Mouse (Mus musculus): ENCODE measurements around the gene Gm340. TPM values are rescaled to one million over a fixed set of nuclear protein-coding genes. Genes with fewer than 3 reads are reported as not detected.

The Gm340 gene
- polyA plus RNA-seq, 1 experiment = 2.1 TPM

DNA sequence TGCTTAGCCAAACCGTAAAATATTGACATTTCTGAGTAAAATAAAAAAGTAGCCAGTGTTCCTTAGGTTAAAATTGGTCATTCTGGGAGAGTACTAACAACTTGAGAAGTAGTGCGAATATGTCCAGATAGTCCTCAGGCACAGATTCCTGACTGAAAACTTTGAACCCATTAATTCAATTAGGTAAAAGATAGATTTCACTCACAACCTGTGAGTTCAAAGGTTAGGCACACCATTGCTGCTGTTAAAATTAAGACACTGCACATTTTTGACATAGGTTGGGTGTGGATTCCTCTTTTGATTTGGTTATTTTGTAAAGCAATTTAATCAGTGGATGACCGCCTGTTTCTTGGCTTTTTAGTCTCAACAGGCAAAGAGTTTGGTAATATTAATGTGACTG, 21.3 kb upstream of the Gm340 start:
- Histone ChIP-seq H3K79me2 (ENCODE audit: control insufficient read depth, insufficient read depth) (peaks cover 15% of the 10 kb centered on the region), H3K4me3 (ENCODE audit: insufficient read depth, poor library complexity, severe bottlenecking) (no peak overlapping the region), H3K27me3 (ENCODE audit: control insufficient read depth, insufficient read depth, insufficient read length) (no peaks in the 10 kb centered on the region), H3ac (ENCODE audit: control insufficient read depth, insufficient read length, low read depth) (no peak overlapping the region), H3K36me3 (ENCODE audit: control insufficient read depth, insufficient read depth) (peaks cover 60% of the 10 kb centered on the region), H3K79me3 (ENCODE audit: low read depth) (peaks cover 7% of the 10 kb centered on the region)
- TF ChIP-seq USF1 (IDR thresholded peaks at IDR 0.05; ENCODE audit: low read depth) (no peak), CTCF (IDR thresholded peaks at IDR 0.05; ENCODE audit: control insufficient read depth, insufficient read depth, insufficient read length) (no peak), FOSL1 (IDR thresholded peaks at IDR 0.05; ENCODE audit: insufficient read depth, low read length, poor library complexity, severe bottlenecking) (no peak), CEBPB (IDR thresholded peaks at IDR 0.05; ENCODE audit: low read depth) (no peak), MAX (IDR thresholded peaks at IDR 0.05) (no peak), MYOD1 (IDR thresholded peaks at IDR 0.05; ENCODE audit: control insufficient read depth, insufficient read length, low read depth) (no peak), MYOG (IDR thresholded peaks at IDR 0.05; ENCODE audit: control insufficient read depth, extremely low read depth, insufficient read length) (no peak)

- peaks cover under 1% of the 10 kb centered on the region for H3K79me2 ChIP-seq (ENCODE audit: control insufficient read depth, insufficient read depth)
- H3K4me3 ChIP-seq (ENCODE audit: insufficient read depth, poor library complexity, severe bottlenecking) = no peak overlapping the region
- H3ac ChIP-seq (ENCODE audit: control insufficient read depth, insufficient read length, low read depth) = no peak overlapping the region
- H3K79me3 ChIP-seq (ENCODE audit: low read depth) = no peaks in the 10 kb centered on the region
- H3K36me3 ChIP-seq (ENCODE audit: control insufficient read depth, insufficient read depth) = peaks cover 9% of the 10 kb centered on the region
- no peak for TF ChIP-seq FOSL1 (IDR thresholded peaks at IDR 0.05; ENCODE audit: insufficient read depth, low read length, poor library complexity, severe bottlenecking)
- no peak for TF ChIP-seq CEBPB (IDR thresholded peaks at IDR 0.05; ENCODE audit: low read depth)
- TF ChIP-seq USF1 (IDR thresholded peaks at IDR 0.05; ENCODE audit: low read depth) = no peak
- TF ChIP-seq MAX (IDR thresholded peaks at IDR 0.05) = no peak
- no peak for TF ChIP-seq MYOD1 (IDR thresholded peaks at IDR 0.05; ENCODE audit: control insufficient read depth, insufficient read length, low read depth)
- no peak for TF ChIP-seq MYOG (IDR thresholded peaks at IDR 0.05; ENCODE audit: control insufficient read depth, extremely low read depth, insufficient read length)
- no peak for TF ChIP-seq CTCF (IDR thresholded peaks at IDR 0.05; ENCODE audit: control insufficient read depth, insufficient read depth, insufficient read length)
- H3K27me3 ChIP-seq (ENCODE audit: control insufficient read depth, insufficient read depth, insufficient read length) = no peaks in the 10 kb centered on the region
Measured at GRCm38 (mm10) chr19:41568791-41569190, 13.4 kb upstream of the Gm340 start.

GRCm38 (mm10) chr19:41573700-41574099, 8.5 kb upstream of the Gm340 start:
- Histone ChIP-seq H3K79me3 (ENCODE audit: low read depth) (no peaks in the 10 kb centered on the region), H3K79me2 (ENCODE audit: control insufficient read depth, insufficient read depth) (no peaks in the 10 kb centered on the region), H3K36me3 (ENCODE audit: control insufficient read depth, insufficient read depth) (no peaks in the 10 kb centered on the region), H3K4me3 (ENCODE audit: insufficient read depth, poor library complexity, severe bottlenecking) (no peak overlapping the region), H3ac (ENCODE audit: control insufficient read depth, insufficient read length, low read depth) (no peak overlapping the region), H3K27me3 (ENCODE audit: control insufficient read depth, insufficient read depth, insufficient read length) (no peaks in the 10 kb centered on the region)
- no peak for TF ChIP-seq CTCF (IDR thresholded peaks at IDR 0.05; ENCODE audit: control insufficient read depth, insufficient read depth, insufficient read length)

DNA sequence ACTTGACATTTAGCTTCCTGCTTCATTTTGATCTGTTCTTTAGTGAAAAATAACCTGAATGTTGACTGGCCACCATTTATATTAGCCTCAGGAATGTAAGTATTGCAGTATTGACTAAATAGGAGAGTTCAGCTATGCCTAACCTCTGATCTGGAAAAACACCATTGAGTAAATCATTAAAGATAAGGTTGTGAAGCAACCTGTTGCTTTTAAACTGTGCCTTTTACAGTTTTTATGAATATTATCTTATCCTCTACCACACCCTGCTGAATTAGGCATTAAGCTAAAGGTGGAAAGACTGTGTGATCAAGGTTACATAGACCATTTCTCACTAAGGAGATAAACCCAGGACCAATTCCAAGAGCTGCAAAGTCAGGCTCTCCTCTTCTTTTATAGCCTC, 4.6 kb upstream of the Gm340 start:
- no peaks in the 10 kb centered on the region for H3K79me3 ChIP-seq (ENCODE audit: low read depth)
- TF ChIP-seq MYOG (IDR thresholded peaks at IDR 0.05; ENCODE audit: control insufficient read depth, extremely low read depth, insufficient read length) (no peak), USF1 (IDR thresholded peaks at IDR 0.05; ENCODE audit: low read depth) (no peak), MYOD1 (IDR thresholded peaks at IDR 0.05; ENCODE audit: control insufficient read depth, insufficient read length, low read depth) (no peak), CEBPB (IDR thresholded peaks at IDR 0.05; ENCODE audit: low read depth) (no peak), CTCF (IDR thresholded peaks at IDR 0.05; ENCODE audit: control insufficient read depth, insufficient read depth, insufficient read length) (no peak), FOSL1 (IDR thresholded peaks at IDR 0.05; ENCODE audit: insufficient read depth, low read length, poor library complexity, severe bottlenecking) (no peak), MAX (IDR thresholded peaks at IDR 0.05) (no peak)
- no peaks in the 10 kb centered on the region for H3K79me2 ChIP-seq (ENCODE audit: control insufficient read depth, insufficient read depth)
- H3K4me3 ChIP-seq (ENCODE audit: insufficient read depth, poor library complexity, severe bottlenecking) = no peak overlapping the region
- no peak overlapping the region for H3ac ChIP-seq (ENCODE audit: control insufficient read depth, insufficient read length, low read depth)
- H3K36me3 ChIP-seq (ENCODE audit: control insufficient read depth, insufficient read depth) = peaks cover 11% of the 10 kb centered on the region
- no peaks in the 10 kb centered on the region for H3K27me3 ChIP-seq (ENCODE audit: control insufficient read depth, insufficient read depth, insufficient read length)

- Histone ChIP-seq H3K79me3 (ENCODE audit: low read depth) (no peaks in the 10 kb centered on the region), H3ac (ENCODE audit: control insufficient read depth, insufficient read length, low read depth) (no peak overlapping the region), H3K27me3 (ENCODE audit: control insufficient read depth, insufficient read depth, insufficient read length) (no peaks in the 10 kb centered on the region), H3K4me3 (ENCODE audit: insufficient read depth, poor library complexity, severe bottlenecking) (no peak overlapping the region), H3K79me2 (ENCODE audit: control insufficient read depth, insufficient read depth) (no peaks in the 10 kb centered on the region), H3K36me3 (ENCODE audit: control insufficient read depth, insufficient read depth) (peaks cover 20% of the 10 kb centered on the region)
- TF ChIP-seq MYOG (IDR thresholded peaks at IDR 0.05; ENCODE audit: control insufficient read depth, extremely low read depth, insufficient read length) (no peak), USF1 (IDR thresholded peaks at IDR 0.05; ENCODE audit: low read depth) (no peak), CEBPB (IDR thresholded peaks at IDR 0.05; ENCODE audit: low read depth) (no peak), CTCF (IDR thresholded peaks at IDR 0.05; ENCODE audit: control insufficient read depth, insufficient read depth, insufficient read length) (no peak), FOSL1 (IDR thresholded peaks at IDR 0.05; ENCODE audit: insufficient read depth, low read length, poor library complexity, severe bottlenecking) (no peak), MYOD1 (IDR thresholded peaks at IDR 0.05; ENCODE audit: control insufficient read depth, insufficient read length, low read depth) (no peak)
Measured at GRCm38 (mm10) chr19:41579311-41579920, 2.8 kb upstream of the Gm340 start.

DNA sequence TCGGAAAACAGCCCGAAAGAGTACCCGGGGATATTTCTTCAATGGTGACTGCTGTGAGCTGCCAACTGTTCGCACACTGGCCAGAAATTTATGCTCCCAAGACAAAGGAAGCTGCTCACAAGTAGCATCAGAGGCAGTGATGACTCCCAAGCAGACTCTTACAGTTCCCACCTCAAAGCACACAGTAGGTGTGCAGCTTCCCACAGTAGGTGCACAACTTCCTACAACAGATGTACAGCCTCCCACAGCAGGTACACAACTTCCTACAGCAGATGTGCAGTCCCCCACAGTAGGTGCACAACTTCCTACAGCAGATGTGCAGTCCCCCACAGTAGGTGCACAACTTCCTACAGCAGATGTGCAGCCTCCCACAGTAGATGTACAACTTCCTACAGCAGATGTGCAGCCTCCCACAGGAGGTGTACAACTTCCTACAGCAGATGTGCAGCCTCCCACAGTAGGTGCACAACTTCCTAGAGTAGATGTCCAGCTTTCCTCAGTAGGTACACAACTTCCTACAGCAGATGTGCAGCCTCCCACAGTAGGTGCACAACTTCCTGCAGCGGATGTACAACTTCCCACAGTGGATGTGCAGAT, 846 bp downstream of the Gm340 start:
- no peaks in the 10 kb centered on the region for H3K27me3 ChIP-seq (ENCODE audit: control insufficient read depth, insufficient read depth, insufficient read length)
- H3K36me3 ChIP-seq (ENCODE audit: control insufficient read depth, insufficient read depth) = peaks cover 35% of the 10 kb centered on the region
- H3K79me2 ChIP-seq (ENCODE audit: control insufficient read depth, insufficient read depth) = no peaks in the 10 kb centered on the region
- H3ac ChIP-seq (ENCODE audit: control insufficient read depth, insufficient read length, low read depth) = no peak overlapping the region
- H3K4me3 ChIP-seq (ENCODE audit: insufficient read depth, poor library complexity, severe bottlenecking) = no peak overlapping the region
- no peaks in the 10 kb centered on the region for H3K79me3 ChIP-seq (ENCODE audit: low read depth)
- TF ChIP-seq MYOD1 (IDR thresholded peaks at IDR 0.05; ENCODE audit: control insufficient read depth, insufficient read length, low read depth) = no peak
- TF ChIP-seq FOSL1 (IDR thresholded peaks at IDR 0.05; ENCODE audit: insufficient read depth, low read length, poor library complexity, severe bottlenecking) = no peak
- no peak for TF ChIP-seq MAX (IDR thresholded peaks at IDR 0.05)
- no peak for TF ChIP-seq CTCF (IDR thresholded peaks at IDR 0.05; ENCODE audit: control insufficient read depth, insufficient read depth, insufficient read length)

Measured in C2C12 (cell line).